Mouse (Mus musculus): ENCODE results near the gene Vmn1r100.
"Not testable (repeated sequence)": the region's sequence is repeated elsewhere in the genome, so short reads cannot be mapped to it uniquely, and the experiment has no call there.

Gene Vmn1r100

GRCm38 (mm10) chr7:20417642-20418041 is at the start of gene Vmn1r100:
Gene Vmn1r100, plus strand, starts transcription at chr7:20417942.
- DNase-seq = not testable (repeated sequence)

- DNase-seq = not testable (repeated sequence)
Measured at GRCm38 (mm10) chr7:20375310-20375709, 42.4 kb upstream of the Vmn1r100 start, which contains the start of gene Gm5728. Gene Gm5728, minus strand, starts transcription at chr7:20375410.

- not testable (repeated sequence) for DNase-seq
Measured at GRCm38 (mm10) chr7:20442493-20442892, 24.8 kb downstream of the Vmn1r100 start, which contains the start of gene Vmn1r101. Gene Vmn1r101, minus strand, starts transcription at chr7:20442593.
